Mouse (Mus musculus) brain, embryonic 14.5 days (tissue): ENCODE results near the gene Olfr588-ps1. TPM values are rescaled to one million over a fixed set of nuclear protein-coding genes. Genes with fewer than 3 reads are reported as not detected.
"Not testable (repeated sequence)": the region's sequence is repeated elsewhere in the genome, so short reads cannot be mapped to it uniquely, and the experiment has no call there.

ENCODE experiments used
- DNase-seq: peaks from one replicate; pipeline ENCODE4 v3.0.0-alpha.2; 2011; ENCODE audit warnings: low read depth
- CTCF ChIP-seq: fragments of 200-500 bp; IDR thresholded peaks from 2 replicates; pipeline ENCODE4 v1.5.1; 2012; ENCODE audit warnings: inconsistent platforms, mild to moderate bottlenecking, moderate library complexity, borderline replicate concordance; ENCODE audit not compliant: insufficient read depth, insufficient read length; ENCODE audit errors: extremely low read depth
- POLR2A ChIP-seq: fragments of 200-500 bp; IDR thresholded peaks from 2 replicates; pipeline ENCODE4 v1.6.1; 2012; ENCODE audit warnings: mild to moderate bottlenecking, inconsistent platforms, borderline replicate concordance; ENCODE audit not compliant: poor library complexity, insufficient read depth, insufficient read length, severe bottlenecking; ENCODE audit errors: extremely low read depth
- polyA plus RNA-seq: library from polyadenylated mRNA; depleted of rRNA; stranded (reverse); fragments of >200 nt; gene quantifications from 2 replicates; pipeline ENCODE4 v1.2.3, GENCODE M21; 2012; rRNA removed

Gene Olfr588-ps1
- polyA plus RNA-seq = not detected in 2 replicates

DNA sequence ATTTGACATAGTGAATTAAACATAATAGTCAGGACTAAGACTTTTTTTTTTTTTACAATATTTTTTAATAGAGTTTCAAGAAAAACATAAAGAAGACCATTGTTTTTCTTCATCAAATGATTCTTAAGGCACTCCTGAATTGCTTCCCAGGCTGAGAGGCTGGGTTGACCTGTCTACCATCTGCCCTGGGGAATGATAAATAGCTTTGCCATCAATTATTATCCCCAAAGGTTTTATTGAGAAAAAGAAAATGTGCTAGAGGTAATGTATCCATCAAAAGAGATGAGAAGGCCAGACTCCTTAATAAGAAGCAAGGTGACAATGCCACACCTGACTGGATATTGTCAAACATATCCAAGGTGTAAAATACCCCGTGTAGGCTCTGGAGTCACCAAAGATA, at the start of gene Olfr588-ps1:
Gene Olfr588-ps1 (plus strand): TSS at position 301 of the 400 bp plus-strand sequence.
- TF ChIP-seq CTCF (no peak), POLR2A (no peak)
- no peak for DNase-seq

DNA sequence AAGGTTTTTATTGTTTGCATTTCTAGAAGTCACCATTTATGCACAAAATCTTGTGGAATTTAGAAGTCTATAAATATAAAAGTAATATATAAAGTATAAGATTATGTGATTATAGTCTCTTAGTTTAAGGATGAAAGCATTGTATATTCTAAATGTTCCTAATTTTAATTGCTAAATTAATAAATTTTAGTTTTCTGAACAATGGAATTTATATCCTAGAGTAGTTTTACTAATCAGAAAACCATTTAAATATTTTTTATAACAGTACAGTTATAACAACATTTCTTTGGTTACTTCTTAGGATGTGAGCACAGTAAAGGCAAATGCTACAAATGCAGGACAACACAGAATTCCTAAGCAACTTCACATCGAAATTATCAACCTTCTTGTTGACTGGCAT, 43.3 kb upstream of the Olfr588-ps1 start, which contains the start of gene Olfr585:
Gene Olfr585 (plus strand): TSS at position 301 of the 400 bp plus-strand sequence.
- TF ChIP-seq POLR2A (no peak), CTCF (no peak)
- no peak for DNase-seq

GRCm38 (mm10) chr7:103119406-103119805, 21.3 kb upstream of the Olfr588-ps1 start:
- TF ChIP-seq CTCF (no peak), POLR2A (no peak)
- peak; percentile 1 for DNase-seq

DNA sequence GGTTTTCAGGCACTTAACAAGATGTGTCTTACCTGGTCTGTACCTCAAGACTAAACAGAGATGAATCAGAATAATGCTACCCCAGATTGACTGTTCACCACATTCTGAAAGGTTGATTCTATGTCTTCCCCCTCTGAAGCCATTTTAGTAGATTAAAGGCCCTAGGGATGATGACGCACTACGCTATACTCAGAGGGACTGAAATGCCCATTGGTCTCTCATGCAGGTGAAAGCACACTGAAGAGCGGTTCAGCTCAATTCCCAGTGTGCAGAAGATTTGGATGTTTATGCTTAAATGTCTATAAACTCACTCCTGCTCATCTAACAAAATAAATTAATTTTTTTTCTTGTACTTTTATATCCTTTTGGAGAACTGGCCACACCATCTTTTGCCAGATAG, 15.1 kb upstream of the Olfr588-ps1 start, which contains the start of gene Olfr586:
Gene Olfr586 (minus strand): TSS at position 101 of the 400 bp plus-strand sequence.
- no peak for DNase-seq
- TF ChIP-seq CTCF (no peak), POLR2A (no peak)

DNA sequence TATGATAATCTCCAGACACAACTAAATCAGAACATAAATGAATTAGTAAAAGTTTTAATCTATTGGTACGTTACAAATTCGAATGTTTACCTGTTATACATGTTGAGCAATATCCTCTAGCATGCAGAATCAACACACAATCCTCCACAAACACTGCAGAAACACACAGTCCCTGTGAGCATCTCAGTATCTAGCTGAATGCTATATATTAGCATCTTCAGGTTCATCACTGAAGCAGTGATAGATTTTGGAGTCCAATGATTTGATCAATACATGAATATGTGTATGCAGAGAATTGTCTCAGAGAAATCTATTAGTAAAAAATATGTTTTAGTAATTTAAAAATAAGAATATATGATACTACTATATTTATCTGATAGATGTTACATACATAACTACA, 15.6 kb downstream of the Olfr588-ps1 start, which contains the start of gene Olfr589:
Gene Olfr589 (minus strand): TSS at position 101 of the 400 bp plus-strand sequence.
- DNase-seq = no peak
- TF ChIP-seq POLR2A (no peak), CTCF (no peak)

GRCm38 (mm10) chr7:103169697-103170096, 29.0 kb downstream of the Olfr588-ps1 start:
- no peak for DNase-seq
- TF ChIP-seq CTCF (no peak), POLR2A (no peak)

DNA sequence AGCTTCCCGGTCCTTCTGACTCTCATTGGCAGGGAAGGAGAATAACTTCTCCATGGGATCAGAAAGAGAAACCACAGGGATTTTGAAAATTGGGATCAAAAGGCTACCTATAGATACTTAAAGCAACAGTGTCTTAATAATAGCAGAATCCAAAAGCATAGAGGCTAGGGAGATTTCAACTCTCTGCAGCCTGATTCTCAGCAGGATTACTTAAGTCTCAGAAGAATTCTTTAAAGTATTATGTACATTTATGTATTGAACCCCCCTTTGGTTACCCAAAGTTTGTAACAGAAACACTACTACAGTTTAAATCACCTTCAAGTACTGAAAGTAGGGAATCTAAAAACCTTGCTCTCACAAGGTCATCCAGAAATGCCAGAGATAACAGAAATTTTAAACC, 37.6 kb downstream of the Olfr588-ps1 start, which contains the start of gene Olfr591:
Gene Olfr591 (minus strand): TSS at position 101 of the 400 bp plus-strand sequence.
- no peak for DNase-seq
- TF ChIP-seq CTCF (no peak), POLR2A (no peak)

DNA sequence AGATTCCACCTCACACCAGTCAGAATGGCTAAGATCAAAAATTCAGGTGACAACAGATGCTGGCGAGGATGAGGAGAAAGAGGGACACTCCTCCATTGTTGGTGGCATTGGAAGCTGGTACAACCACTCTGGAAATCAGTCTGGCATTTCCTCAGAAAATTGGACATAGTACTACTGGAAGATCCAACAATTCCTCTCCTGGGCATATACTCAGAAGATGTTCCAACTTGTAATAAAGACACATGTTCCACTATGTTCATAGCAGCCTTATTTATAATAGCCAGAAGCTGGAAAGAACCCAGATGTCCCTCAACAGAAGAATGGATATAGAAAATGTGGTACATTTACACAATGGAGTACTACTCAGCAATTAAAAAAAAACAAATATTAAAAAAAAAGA, 43.8 kb downstream of the Olfr588-ps1 start, which contains the start of gene Olfr592:
Gene Olfr592 (plus strand): TSS at position 301 of the 400 bp plus-strand sequence.
- not testable (repeated sequence) for DNase-seq

Other genes starting within 250 kb of the Olfr588-ps1 start
- not detected in 2 replicates for gene Olfr569, start 250.0 kb upstream of the Olfr588-ps1 start, polyA plus RNA-seq
- not detected in 2 replicates for gene Olfr570, start 246.3 kb upstream of the Olfr588-ps1 start, polyA plus RNA-seq
- gene Olfr571, start 223.3 kb upstream of the Olfr588-ps1 start, polyA plus RNA-seq = not detected in 2 replicates
- gene Olfr572, start 216.5 kb upstream of the Olfr588-ps1 start, polyA plus RNA-seq = not detected in 2 replicates
- gene Olfr573-ps1, start 198.3 kb upstream of the Olfr588-ps1 start, polyA plus RNA-seq = not detected in 2 replicates
- 0.08 TPM in 1 of 2 replicates, not detected in the other for gene Olfr574, start 192.4 kb upstream of the Olfr588-ps1 start, polyA plus RNA-seq
- not detected in 2 replicates for gene Olfr575, start 182.1 kb upstream of the Olfr588-ps1 start, polyA plus RNA-seq
- gene Olfr576, start 178.2 kb upstream of the Olfr588-ps1 start, polyA plus RNA-seq = not detected in 2 replicates
- gene Olfr577, start 164.9 kb upstream of the Olfr588-ps1 start, polyA plus RNA-seq = not detected in 2 replicates
- not detected in 2 replicates for gene Olfr578, start 151.6 kb upstream of the Olfr588-ps1 start, polyA plus RNA-seq
- gene Olfr582, start 102.9 kb upstream of the Olfr588-ps1 start, polyA plus RNA-seq = not detected in 2 replicates
- not detected in 2 replicates for gene Olfr583, start 89.6 kb upstream of the Olfr588-ps1 start, polyA plus RNA-seq
- not detected in 2 replicates for gene Olfr584, start 59.0 kb upstream of the Olfr588-ps1 start, polyA plus RNA-seq
- gene Olfr585, start 43.2 kb upstream of the Olfr588-ps1 start, polyA plus RNA-seq = not detected in 2 replicates
- not detected in 2 replicates for gene Olfr586, start 15.2 kb upstream of the Olfr588-ps1 start, polyA plus RNA-seq
- not detected in 2 replicates for gene Olfr589, start 15.5 kb downstream of the Olfr588-ps1 start, polyA plus RNA-seq
- not detected in 2 replicates for gene Olfr591, start 37.5 kb downstream of the Olfr588-ps1 start, polyA plus RNA-seq
- not detected in 2 replicates for gene Olfr592, start 43.9 kb downstream of the Olfr588-ps1 start, polyA plus RNA-seq
- gene Olfr593, start 71.0 kb downstream of the Olfr588-ps1 start, polyA plus RNA-seq = not detected in 2 replicates
- not detected in 2 replicates for gene Olfr594, start 76.1 kb downstream of the Olfr588-ps1 start, polyA plus RNA-seq
- gene Usp17ld, start 111.6 kb downstream of the Olfr588-ps1 start, polyA plus RNA-seq = not detected in 2 replicates
- not detected in 2 replicates for gene Olfr596, start 164.8 kb downstream of the Olfr588-ps1 start, polyA plus RNA-seq
- not detected in 2 replicates for gene Olfr597, start 175.4 kb downstream of the Olfr588-ps1 start, polyA plus RNA-seq
- not detected in 2 replicates for gene Olfr598, start 182.7 kb downstream of the Olfr588-ps1 start, polyA plus RNA-seq
- gene Olfr599, start 195.0 kb downstream of the Olfr588-ps1 start, polyA plus RNA-seq = not detected in 2 replicates
- gene Olfr600, start 208.8 kb downstream of the Olfr588-ps1 start, polyA plus RNA-seq = not detected in 2 replicates
- not detected in 2 replicates for gene Olfr601, start 221.8 kb downstream of the Olfr588-ps1 start, polyA plus RNA-seq
- gene Olfr603, start 245.3 kb downstream of the Olfr588-ps1 start, polyA plus RNA-seq = not detected in 2 replicates